Comparison of ENCODE assay signal across 17 mouse cellular contexts in the genomic region with DNA sequence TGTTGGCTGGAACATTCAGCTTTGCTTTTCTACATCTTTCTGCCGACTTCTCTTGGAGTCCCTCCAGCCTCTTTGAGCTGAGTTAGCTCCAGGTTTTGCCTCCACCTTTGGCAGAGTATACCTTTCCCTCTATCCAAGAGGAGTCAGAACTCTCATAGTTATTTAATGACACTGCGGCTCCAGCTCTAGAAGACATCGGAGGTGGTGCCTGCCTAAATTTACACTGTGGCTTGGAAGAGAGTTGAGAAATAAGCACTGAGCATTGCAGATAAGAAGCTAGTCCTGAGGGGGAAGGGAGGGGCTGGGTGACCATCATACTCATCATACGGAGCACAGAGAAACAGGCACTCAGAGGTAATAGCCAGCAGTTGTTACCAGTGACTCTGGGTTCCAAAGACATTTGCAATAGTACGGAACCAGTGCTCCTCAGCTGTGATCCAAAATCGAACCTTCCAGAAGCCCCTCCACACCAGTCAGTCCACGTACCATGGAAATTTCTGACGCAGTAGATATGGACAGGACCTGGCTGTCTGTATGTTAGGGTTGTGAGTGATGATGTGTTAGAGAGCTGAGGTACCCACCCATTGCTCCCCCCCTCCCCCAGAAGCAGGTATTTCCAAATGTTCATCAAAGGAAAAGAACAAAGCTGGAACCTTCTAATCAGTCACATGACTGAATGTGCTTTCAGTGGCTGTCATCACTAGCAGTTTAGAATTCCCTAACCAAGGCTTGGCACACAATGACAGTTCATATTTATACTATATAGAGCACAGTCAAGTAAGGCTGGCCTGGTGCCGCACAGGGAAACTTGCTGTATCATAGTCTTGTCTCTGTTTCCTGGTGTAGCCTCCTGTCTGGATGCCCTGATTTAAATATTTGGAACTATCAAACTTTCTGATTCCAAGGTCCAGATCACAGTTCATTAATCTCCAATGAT.
DNase-seq lines count a peak whose midpoint lies in the region; ATAC-seq and TF ChIP-seq lines count a peak whose summit lies in the region.
"Had no signal": no experiment of that assay in that cellular context is flagged by ENCODE, and none has a peak within 500 bp of the region (broad histone marks: within the 10 kb centered on the region; RNA-seq: fewer than 3 reads in every experiment).

No protein-coding gene starts in this region.

- H3K4me3 ChIP-seq in intestine, embryonic 15.5 days (replicated peaks) = no peak overlapping the region
- H3K4me3 ChIP-seq: erythroblast, embryonic 14.5 days; hindbrain, embryonic 15.5 days; midbrain, embryonic 13.5 days had no signal

- no peak for DNase-seq in frontal cortex, postnatal 14 days (ENCODE audit: low spot score in 2 of 2)
- DNase-seq in left cerebral cortex, adult 18-20 months (ENCODE audit: low spot score in 2 of 2) = peak; percentile 16
- DNase-seq in left cerebral cortex, postnatal 4 days = no peak
- DNase-seq in brain, embryonic 14.5 days (ENCODE audit: low read depth) = peak; percentile 12
- peak; percentile 34 to 35 for DNase-seq in heart, postnatal 10 days
- no peak for DNase-seq in spleen, postnatal 4 days (ENCODE audit: low spot score in 2 of 2)
- DNase-seq: adrenal gland, adult 2 months; cerebellum, adult 9-10 months; embryo, embryonic 11 days; right cerebral cortex, postnatal 4 days; thymus, postnatal 25 days had no signal

- no peak for TF ChIP-seq POLR2A in brain, embryonic 14.5 days (IDR thresholded peaks at IDR 0.05; ENCODE audit: borderline replicate concordance, extremely low read depth, insufficient read depth, insufficient read length, poor library complexity, severe bottlenecking)

- intact Hi-C loops in left cerebral cortex, postnatal 4 days (cut with DNase I) = no loop called here
- intact Hi-C loops in heart, postnatal 10 days (cut with DNase I) = no loop called here

- H3K4me1 ChIP-seq in intestine, embryonic 15.5 days (replicated peaks) = peaks cover 9% of the 10 kb centered on the region
- H3K4me1 ChIP-seq: hindbrain, embryonic 15.5 days had no signal

- WGBS in intestine, embryonic 15.5 days = 85% methylated on average over 9 of the region's 9 CpGs

- no peak overlapping the region for H3K4me2 ChIP-seq in intestine, embryonic 15.5 days (replicated peaks)
- H3K4me2 ChIP-seq: hindbrain, embryonic 15.5 days; midbrain, embryonic 13.5 days had no signal

- no peaks in the 10 kb centered on the region for H3K27me3 ChIP-seq in intestine, embryonic 15.5 days (replicated peaks)
- H3K27me3 ChIP-seq: hindbrain, embryonic 15.5 days; midbrain, embryonic 13.5 days had no signal

- no peak for TF ChIP-seq CTCF in brain, embryonic 14.5 days (IDR thresholded peaks at IDR 0.05; ENCODE audit: borderline replicate concordance, extremely low read depth, insufficient read depth, insufficient read length)

- H3K27ac ChIP-seq in intestine, embryonic 15.5 days = no peak overlapping the region
- H3K27ac ChIP-seq: hindbrain, embryonic 15.5 days; macrophage; midbrain, embryonic 13.5 days had no signal

- H3K9ac ChIP-seq in intestine, embryonic 15.5 days = no peak overlapping the region
- H3K9ac ChIP-seq: hindbrain, embryonic 15.5 days; midbrain, embryonic 13.5 days had no signal

- no peaks in the 10 kb centered on the region for H3K36me3 ChIP-seq in intestine, embryonic 15.5 days
- H3K36me3 ChIP-seq: hindbrain, embryonic 15.5 days; midbrain, embryonic 13.5 days had no signal

- no peaks in the 10 kb centered on the region for H3K9me3 ChIP-seq in intestine, embryonic 15.5 days
- H3K9me3 ChIP-seq: hindbrain, embryonic 15.5 days; midbrain, embryonic 13.5 days had no signal

- peak; percentile 91 for ATAC-seq in frontal cortex, adult (ENCODE audit: low TSS enrichment)
- no peak for ATAC-seq in intestine, embryonic 15.5 days
- ATAC-seq: midbrain, embryonic 13.5 days had no signal

Comparison
In these comparisons a context has a peak if more than half of its experiments do, and no peak if none do; other contexts are left out.
1. DNase-seq: peak in left cerebral cortex, adult 18-20 months (2 of 2), brain, embryonic 14.5 days (single experiment) and heart, postnatal 10 days (2 of 2); none in frontal cortex, postnatal 14 days (0 of 2), left cerebral cortex, postnatal 4 days (single experiment) and spleen, postnatal 4 days (0 of 2).